Mouse (Mus musculus) spleen, postnatal 36 days (tissue): ENCODE measurements at regions not wholly inside any gene's neighbourhood (a gene's known extent, or its start where the extent isn't known, plus 50 kb on each side); places are given as distances from the start of the nearest gene placed in this dataset.

Source experiments
- DNase-seq, 2 experiments: peaks; one replicate each; pipeline ENCODE4 v3.0.0; 2022; ENCODE audit warnings: low spot score in 2 of 2, mixed read lengths in 1 of 2

GRCm38 (mm10) chr14:68806646-68807045, 487.5 kb downstream of the Synb start:
- no peak for DNase-seq

- no peak for DNase-seq
These were observed 509.7 kb downstream of the Synb start for GRCm38 (mm10) chr14:68784395-68784794.

- no peak for DNase-seq
These were observed 510.9 kb downstream of the Synb start for GRCm38 (mm10) chr14:68783216-68783615.

- no peak for DNase-seq
These were observed 523.7 kb downstream of the Synb start for GRCm38 (mm10) chr14:68770411-68770810.

GRCm38 (mm10) chr14:68762916-68763315, 531.2 kb downstream of the Synb start:
- no peak for DNase-seq

- DNase-seq = no peak
These were observed 549.4 kb downstream of the Synb start for GRCm38 (mm10) chr14:68744661-68745060.

GRCm38 (mm10) chr14:68738474-68738873, 555.6 kb downstream of the Synb start:
- no peak for DNase-seq

GRCm38 (mm10) chr14:68735756-68736155, 558.3 kb downstream of the Synb start:
- peak; percentile 45 to 48 for DNase-seq

- no peak for DNase-seq
These were observed 572.9 kb downstream of the Synb start for GRCm38 (mm10) chr14:68721156-68721555.

- no peak for DNase-seq
These were observed 574.5 kb downstream of the Synb start for GRCm38 (mm10) chr14:68719429-68720160.

- DNase-seq = no peak
These were observed 575.3 kb downstream of the Synb start for GRCm38 (mm10) chr14:68718846-68719245.
